Mouse (Mus musculus): Measurements from ENCODE around the gene Maml3. TPM values are rescaled to one million over a fixed set of nuclear protein-coding genes. Genes with fewer than 3 reads are reported as not detected.

Maml3 gene
- polyA plus RNA-seq, 1 experiment from 2014 or later: 5.2 TPM

- Histone ChIP-seq H3K9me3 (no peaks in the 10 kb centered on the region), H3K36me3 (no peaks in the 10 kb centered on the region), H3K9ac (no peak overlapping the region), H3K27me3 (replicated peaks) (no peaks in the 10 kb centered on the region), H3K27ac (no peak overlapping the region), H3K4me2 (no peak overlapping the region), H3K4me3 (replicated peaks) (no peak overlapping the region), H3K4me1 (no peaks in the 10 kb centered on the region)
- ATAC-seq (ENCODE audit: insufficient read depth, low FRiP score, low read depth): no peak
- WGBS: 67% methylated on average over 1 of the region's 1 CpGs
Observed at GRCm38 (mm10) chr3:52015556-52015955, 89.3 kb downstream of the Maml3 start.

- no peak overlapping the region for H3K27ac ChIP-seq
- no peaks in the 10 kb centered on the region for H3K36me3 ChIP-seq
- H3K4me2 ChIP-seq: no peak overlapping the region
- H3K4me1 ChIP-seq: peaks cover 12% of the 10 kb centered on the region
- H3K9ac ChIP-seq: no peak overlapping the region
- no peaks in the 10 kb centered on the region for H3K9me3 ChIP-seq
- 70% methylated on average over 9 of the region's 9 CpGs for WGBS
- H3K4me3 ChIP-seq (replicated peaks): no peak overlapping the region
- no peak for ATAC-seq (ENCODE audit: insufficient read depth, low FRiP score, low read depth)
- H3K27me3 ChIP-seq (replicated peaks): no peaks in the 10 kb centered on the region
Observed at GRCm38 (mm10) chr3:52011032-52011710, 93.7 kb downstream of the Maml3 start.

GRCm38 (mm10) chr3:52009321-52009720 lies 95.6 kb downstream of the Maml3 start:
- Histone ChIP-seq H3K4me1 (peaks cover 12% of the 10 kb centered on the region), H3K9me3 (no peaks in the 10 kb centered on the region), H3K36me3 (no peaks in the 10 kb centered on the region), H3K27ac (no peak overlapping the region), H3K9ac (no peak overlapping the region), H3K4me2 (no peak overlapping the region), H3K27me3 (replicated peaks) (no peaks in the 10 kb centered on the region), H3K4me3 (replicated peaks) (no peak overlapping the region)
- 34% methylated on average over 6 of the region's 6 CpGs for WGBS
- no peak; the same call in 1 of the 2 replicates for ATAC-seq (ENCODE audit: insufficient read depth, low FRiP score, low read depth)

GRCm38 (mm10) chr3:52007602-52008252 lies 97.1 kb downstream of the Maml3 start:
- no peaks in the 10 kb centered on the region for H3K36me3 ChIP-seq
- no peaks in the 10 kb centered on the region for H3K27me3 ChIP-seq (replicated peaks)
- 0 out of 2 replicates have a peak overlapping the region, but pooled peaks have one; percentile 10 for H3K9ac ChIP-seq
- no peaks in the 10 kb centered on the region for H3K9me3 ChIP-seq
- under 1% methylated on average over 21 of the region's 21 CpGs for WGBS
- H3K4me3 ChIP-seq (replicated peaks): peak overlapping the region; percentile 45
- ATAC-seq (ENCODE audit: insufficient read depth, low FRiP score, low read depth): peak; percentile 32; the same call in 1 of the 2 replicates
- H3K4me1 ChIP-seq: peaks cover 12% of the 10 kb centered on the region
- H3K4me2 ChIP-seq: peak overlapping the region; percentile 84
- H3K27ac ChIP-seq: peak overlapping the region; percentile 57

- WGBS: 36% methylated on average over 9 of the region's 9 CpGs
- no peaks in the 10 kb centered on the region for H3K36me3 ChIP-seq
- no peaks in the 10 kb centered on the region for H3K27me3 ChIP-seq (replicated peaks)
- H3K9me3 ChIP-seq: no peaks in the 10 kb centered on the region
- peaks cover 12% of the 10 kb centered on the region for H3K4me1 ChIP-seq
- H3K27ac ChIP-seq: peak overlapping the region; percentile 57
- no peak overlapping the region for H3K9ac ChIP-seq
- peak overlapping the region; percentile 45 for H3K4me3 ChIP-seq (replicated peaks)
- ATAC-seq (ENCODE audit: insufficient read depth, low FRiP score, low read depth): no peak
- H3K4me2 ChIP-seq: peak overlapping the region; percentile 84
Observed at GRCm38 (mm10) chr3:52006721-52007330, 98.0 kb downstream of the Maml3 start.

- H3K9me3 ChIP-seq: no peaks in the 10 kb centered on the region
- peaks cover 15% of the 10 kb centered on the region for H3K4me1 ChIP-seq
- H3K4me2 ChIP-seq: no peak overlapping the region
- no peaks in the 10 kb centered on the region for H3K36me3 ChIP-seq
- H3K27me3 ChIP-seq (replicated peaks): no peaks in the 10 kb centered on the region
- no peak overlapping the region for H3K27ac ChIP-seq
- WGBS: 65% methylated on average over 6 of the region's 6 CpGs
- no peak overlapping the region for H3K4me3 ChIP-seq (replicated peaks)
- no peak overlapping the region for H3K9ac ChIP-seq
- ATAC-seq (ENCODE audit: insufficient read depth, low FRiP score, low read depth): no peak
Observed at GRCm38 (mm10) chr3:52003663-52004062, 101.2 kb downstream of the Maml3 start.

GRCm38 (mm10) chr3:52001518-52001895 lies 103.4 kb downstream of the Maml3 start:
- 85% methylated on average over 9 of the region's 9 CpGs for WGBS
- no peaks in the 10 kb centered on the region for H3K27me3 ChIP-seq (replicated peaks)
- no peaks in the 10 kb centered on the region for H3K36me3 ChIP-seq
- no peak overlapping the region for H3K4me3 ChIP-seq (replicated peaks)
- H3K9me3 ChIP-seq: no peaks in the 10 kb centered on the region
- H3K9ac ChIP-seq: no peak overlapping the region
- no peak for ATAC-seq (ENCODE audit: insufficient read depth, low FRiP score, low read depth)
- H3K27ac ChIP-seq: no peak overlapping the region
- H3K4me1 ChIP-seq: peaks cover 16% of the 10 kb centered on the region
- no peak overlapping the region for H3K4me2 ChIP-seq

- Histone ChIP-seq H3K4me2 (no peak overlapping the region), H3K4me3 (replicated peaks) (no peak overlapping the region), H3K27me3 (replicated peaks) (no peaks in the 10 kb centered on the region), H3K9ac (no peak overlapping the region), H3K9me3 (no peaks in the 10 kb centered on the region), H3K36me3 (no peaks in the 10 kb centered on the region), H3K27ac (no peak overlapping the region), H3K4me1 (peaks cover 13% of the 10 kb centered on the region)
- WGBS: 85% methylated on average over 10 of the region's 10 CpGs
- ATAC-seq (ENCODE audit: insufficient read depth, low FRiP score, low read depth): no peak
Observed at GRCm38 (mm10) chr3:52000871-52001517, 103.9 kb downstream of the Maml3 start.

- H3K4me1 ChIP-seq: peaks cover 13% of the 10 kb centered on the region
- 78% methylated on average over 21 of the region's 21 CpGs for WGBS
- H3K27me3 ChIP-seq (replicated peaks): no peaks in the 10 kb centered on the region
- H3K4me3 ChIP-seq (replicated peaks): no peak overlapping the region
- no peaks in the 10 kb centered on the region for H3K36me3 ChIP-seq
- H3K9me3 ChIP-seq: no peaks in the 10 kb centered on the region
- no peak overlapping the region; the same call in 1 of the 2 replicates for H3K27ac ChIP-seq
- no peak overlapping the region for H3K9ac ChIP-seq
- H3K4me2 ChIP-seq: no peak overlapping the region
- ATAC-seq (ENCODE audit: insufficient read depth, low FRiP score, low read depth): 0 out of 2 replicates have a peak, but pooled peaks have one; percentile 40
Observed at GRCm38 (mm10) chr3:51999671-52000437, 105.0 kb downstream of the Maml3 start.

- 54% methylated on average over 21 of the region's 21 CpGs for WGBS
- Histone ChIP-seq H3K27me3 (replicated peaks) (no peaks in the 10 kb centered on the region), H3K36me3 (no peaks in the 10 kb centered on the region), H3K4me1 (peaks cover 13% of the 10 kb centered on the region), H3K27ac (peak overlapping the region; percentile 62), H3K4me2 (no peak overlapping the region), H3K4me3 (replicated peaks) (no peak overlapping the region), H3K9me3 (no peaks in the 10 kb centered on the region), H3K9ac (no peak overlapping the region)
- ATAC-seq (ENCODE audit: insufficient read depth, low FRiP score, low read depth): peak; percentile 76
Observed at GRCm38 (mm10) chr3:51998511-51999399, 106.1 kb downstream of the Maml3 start.
